Mouse (Mus musculus) bone marrow, adult 2 months (tissue): ENCODE results near the gene Fxyd7. TPM values are rescaled to one million over a fixed set of nuclear protein-coding genes. Genes with fewer than 3 reads are reported as not detected.

Experiments used
- H3K27ac ChIP-seq: fragments of 200-500 bp; 2 replicates; pipeline ENCODE4 v1.5.1; 2012; ENCODE audit warnings: low read depth, mild to moderate bottlenecking, control low read depth, inconsistent platforms, low read length; ENCODE audit not compliant: control insufficient read depth, poor library complexity, insufficient read depth
- H3K4me1 ChIP-seq: fragments of 200-500 bp; 2 replicates; pipeline ENCODE4 v1.6.1; 2011; ENCODE audit warnings: low read length; ENCODE audit not compliant: control insufficient read depth, insufficient read depth
- H3K4me3 ChIP-seq: fragments of 200-500 bp; replicated peaks from 2 replicates; pipeline ENCODE3; 2011; ENCODE audit warnings: mild to moderate bottlenecking, low read depth, low read length, control low read depth; ENCODE audit not compliant: control insufficient read depth
- CTCF ChIP-seq: fragments of 200-500 bp; IDR thresholded peaks from 2 replicates; pipeline ENCODE4 v1.5.1; 2011; ENCODE audit warnings: low read length, control low read depth; ENCODE audit not compliant: control insufficient read depth, insufficient read depth
- POLR2A ChIP-seq: fragments of 200-500 bp; IDR thresholded peaks from 2 replicates; pipeline ENCODE4 v1.6.1; 2011; ENCODE audit warnings: low read depth, mild to moderate bottlenecking, control low read depth, low read length, borderline replicate concordance; ENCODE audit not compliant: control insufficient read depth
- WGBS: fragments of 180-500 bp; shearing (Covaris S2); methylation state at CpG from one replicate; pipeline ENCODE4 v1.1.7; 2018; 5-methylcytosine and 5-hydroxymethylcytosine counted together
- polyA plus RNA-seq: library from polyadenylated mRNA; stranded (reverse); fragments of >200 nt; gene quantifications from 2 replicates; pipeline ENCODE4 v1.2.4, GENCODE M21; 2011; ENCODE audit warnings: low replicate concordance; ENCODE audit not compliant: missing spikeins, insufficient read depth, insufficient read length

The Fxyd7 gene
- polyA plus RNA-seq, 1 experiment: not detected

GRCm38 (mm10) chr7:31052251-31052635 is 976 bp upstream of the Fxyd7 start:
- H3K4me1 ChIP-seq: no peaks in the 10 kb centered on the region
- 6% methylated on average over 22 of the region's 22 CpGs for WGBS
- no peak overlapping the region for H3K4me3 ChIP-seq
- no peak overlapping the region for H3K27ac ChIP-seq
- TF ChIP-seq POLR2A: no peak
- TF ChIP-seq CTCF: no peak

- no peak overlapping the region for H3K4me3 ChIP-seq
- TF ChIP-seq POLR2A (no peak), CTCF (no peak)
- H3K27ac ChIP-seq: no peak overlapping the region
- H3K4me1 ChIP-seq: no peaks in the 10 kb centered on the region
- WGBS: 7% methylated on average over 9 of the region's 9 CpGs
These were observed 346 bp downstream of the Fxyd7 start for GRCm38 (mm10) chr7:31050921-31051320.

GRCm38 (mm10) chr7:31050487-31050886 is 780 bp downstream of the Fxyd7 start:
- Histone ChIP-seq H3K27ac (no peak overlapping the region), H3K4me1 (no peaks in the 10 kb centered on the region), H3K4me3 (no peak overlapping the region)
- TF ChIP-seq CTCF (no peak), POLR2A (no peak)
- 11% methylated on average over 6 of the region's 6 CpGs for WGBS

- 6% methylated on average over 15 of the region's 15 CpGs for WGBS
- Histone ChIP-seq H3K27ac (no peak overlapping the region), H3K4me1 (no peaks in the 10 kb centered on the region), H3K4me3 (no peak overlapping the region)
- TF ChIP-seq CTCF (no peak), POLR2A (no peak)
These were observed 1.4 kb downstream of the Fxyd7 start for GRCm38 (mm10) chr7:31049846-31050281.

GRCm38 (mm10) chr7:31049135-31049845 is 2.0 kb downstream of the Fxyd7 start:
- no peaks in the 10 kb centered on the region for H3K4me1 ChIP-seq
- TF ChIP-seq CTCF (no peak), POLR2A (no peak)
- 17% methylated on average over 5 of the region's 5 CpGs for WGBS

GRCm38 (mm10) chr7:31042431-31042910 is 8.8 kb downstream of the Fxyd7 start, which contains the start of gene Fxyd5:
Gene Fxyd5, minus strand, starts transcription at chr7:31042481.
- no peaks in the 10 kb centered on the region; the same call in 1 of the 2 replicates for H3K4me1 ChIP-seq

More at GRCm38 (mm10) chr7:31049135-31049845, 2.0 kb downstream of the Fxyd7 start:
- Histone ChIP-seq H3K27ac (no peak overlapping the region), H3K4me3 (no peak overlapping the region)

GRCm38 (mm10) chr7:31041662-31042315 is 9.5 kb downstream of the Fxyd7 start:
- TF ChIP-seq CTCF: no peak
- TF ChIP-seq POLR2A: peak; percentile 67; the same call in 1 of the 2 replicates
- Histone ChIP-seq H3K27ac (peak overlapping the region; percentile 85), H3K4me3 (peak overlapping the region; percentile 67), H3K4me1 (peaks cover 2% of the 10 kb centered on the region; the same call in 1 of the 2 replicates)
- WGBS: under 1% methylated on average over 28 of the region's 28 CpGs

More at GRCm38 (mm10) chr7:31042431-31042910, 8.8 kb downstream of the Fxyd7 start, which contains the start of gene Fxyd5:
- 49% methylated on average over 10 of the region's 10 CpGs for WGBS
- H3K27ac ChIP-seq: peak within 1 kb of the TSS; percentile 85
- H3K4me3 ChIP-seq: peak within 1 kb of the TSS; percentile 67
- TF ChIP-seq CTCF (no peak), POLR2A (no peak)

- WGBS: 5% methylated on average over 8 of the region's 8 CpGs
- H3K4me3 ChIP-seq: peak overlapping the region; percentile 67
- H3K4me1 ChIP-seq: peaks cover 2% of the 10 kb centered on the region; the same call in 1 of the 2 replicates
- no peak for TF ChIP-seq POLR2A
- no peak for TF ChIP-seq CTCF
- H3K27ac ChIP-seq: peak overlapping the region; percentile 85
These were observed 10.3 kb downstream of the Fxyd7 start for GRCm38 (mm10) chr7:31041023-31041407.
